Mouse (Mus musculus): Measurements from ENCODE around the gene Gmcl1. TPM values are rescaled to one million over a fixed set of nuclear protein-coding genes. Genes with fewer than 3 reads are reported as not detected.
A peak's percentile ranks its signal among the peaks of the same experiment; 100 is the strongest.

Gmcl1 gene
- polyA plus RNA-seq, 1 experiment from 2014 or later, result 16.7 TPM

DNA sequence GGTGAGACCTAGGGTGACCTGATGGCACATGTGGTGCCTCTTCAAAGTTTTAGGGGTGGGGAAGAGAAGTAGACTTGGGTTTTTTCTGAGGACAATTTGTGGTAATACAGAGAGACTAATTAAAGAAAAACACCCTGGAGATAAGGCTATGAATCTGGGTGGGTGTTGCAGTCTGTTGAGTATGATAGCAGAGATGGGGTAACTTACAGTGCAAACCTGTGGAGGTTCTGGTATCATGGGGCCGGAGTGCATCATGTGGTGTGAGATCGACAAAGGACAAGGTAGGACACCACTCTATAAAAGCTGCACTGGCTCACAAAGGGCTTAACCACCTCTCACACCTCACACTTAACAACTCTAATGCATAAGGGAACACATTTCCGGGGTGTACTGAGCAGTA is 43.5 kb downstream of the Gmcl1 start:
- TF ChIP-seq CTCF (IDR thresholded peaks at IDR 0.05; ENCODE audit: low read depth), result no peak
- H3K9ac ChIP-seq (ENCODE audit: low read depth, low read length), result no peak overlapping the region
- no peaks in the 10 kb centered on the region for H3K4me1 ChIP-seq (replicated peaks; ENCODE audit: control insufficient read depth, insufficient read depth, low read length)
- 90% methylated on average over 3 of the region's 3 CpGs for WGBS
- H3K27ac ChIP-seq (ENCODE audit: low read depth, low read length), result no peak overlapping the region
- H3K36me3 ChIP-seq (ENCODE audit: control insufficient read depth, insufficient read depth), result peaks cover 34% of the 10 kb centered on the region; the same call in 1 of the 2 replicates
- no peaks in the 10 kb centered on the region for H3K27me3 ChIP-seq (replicated peaks; ENCODE audit: control insufficient read depth, insufficient read depth, low read length)
- H3K4me2 ChIP-seq (replicated peaks; ENCODE audit: low read depth), result no peak overlapping the region
- no peak for ATAC-seq
- H3K9me3 ChIP-seq (ENCODE audit: control insufficient read depth), result no peaks in the 10 kb centered on the region
- no peak overlapping the region for H3K4me3 ChIP-seq (ENCODE audit: low read depth, low read length)

GRCm38 (mm10) chr6:86686971-86687370 is 46.2 kb downstream of the Gmcl1 start:
- Histone ChIP-seq H3K9ac (ENCODE audit: low read depth, low read length) (no peak overlapping the region), H3K27me3 (replicated peaks; ENCODE audit: control insufficient read depth, insufficient read depth, low read length) (no peaks in the 10 kb centered on the region), H3K4me1 (replicated peaks; ENCODE audit: control insufficient read depth, insufficient read depth, low read length) (no peaks in the 10 kb centered on the region), H3K4me3 (ENCODE audit: low read depth, low read length) (no peak overlapping the region), H3K9me3 (ENCODE audit: control insufficient read depth) (no peaks in the 10 kb centered on the region), H3K36me3 (ENCODE audit: control insufficient read depth, insufficient read depth) (peaks cover 30% of the 10 kb centered on the region), H3K27ac (ENCODE audit: low read depth, low read length) (no peak overlapping the region), H3K4me2 (replicated peaks; ENCODE audit: low read depth) (no peak overlapping the region)
- WGBS, result 65% methylated on average over 1 of the region's 1 CpGs
- ATAC-seq, result no peak
- no peak for TF ChIP-seq CTCF (IDR thresholded peaks at IDR 0.05; ENCODE audit: low read depth)

GRCm38 (mm10) chr6:86684655-86685011 is 48.5 kb downstream of the Gmcl1 start:
- no peak for TF ChIP-seq CTCF (IDR thresholded peaks at IDR 0.05; ENCODE audit: low read depth)
- Histone ChIP-seq H3K27ac (ENCODE audit: low read depth, low read length) (peak overlapping the region; percentile 83; the same call in 1 of the 2 replicates), H3K36me3 (ENCODE audit: control insufficient read depth, insufficient read depth) (peaks cover 29% of the 10 kb centered on the region), H3K4me3 (ENCODE audit: low read depth, low read length) (peak overlapping the region; percentile 76), H3K4me1 (replicated peaks; ENCODE audit: control insufficient read depth, insufficient read depth, low read length) (no peaks in the 10 kb centered on the region), H3K27me3 (replicated peaks; ENCODE audit: control insufficient read depth, insufficient read depth, low read length) (no peaks in the 10 kb centered on the region), H3K9ac (ENCODE audit: low read depth, low read length) (peak overlapping the region; percentile 82), H3K9me3 (ENCODE audit: control insufficient read depth) (no peaks in the 10 kb centered on the region), H3K4me2 (replicated peaks; ENCODE audit: low read depth) (peak overlapping the region; percentile 70)
- 32% methylated on average over 12 of the region's 12 CpGs for WGBS
- no peak for ATAC-seq

DNA sequence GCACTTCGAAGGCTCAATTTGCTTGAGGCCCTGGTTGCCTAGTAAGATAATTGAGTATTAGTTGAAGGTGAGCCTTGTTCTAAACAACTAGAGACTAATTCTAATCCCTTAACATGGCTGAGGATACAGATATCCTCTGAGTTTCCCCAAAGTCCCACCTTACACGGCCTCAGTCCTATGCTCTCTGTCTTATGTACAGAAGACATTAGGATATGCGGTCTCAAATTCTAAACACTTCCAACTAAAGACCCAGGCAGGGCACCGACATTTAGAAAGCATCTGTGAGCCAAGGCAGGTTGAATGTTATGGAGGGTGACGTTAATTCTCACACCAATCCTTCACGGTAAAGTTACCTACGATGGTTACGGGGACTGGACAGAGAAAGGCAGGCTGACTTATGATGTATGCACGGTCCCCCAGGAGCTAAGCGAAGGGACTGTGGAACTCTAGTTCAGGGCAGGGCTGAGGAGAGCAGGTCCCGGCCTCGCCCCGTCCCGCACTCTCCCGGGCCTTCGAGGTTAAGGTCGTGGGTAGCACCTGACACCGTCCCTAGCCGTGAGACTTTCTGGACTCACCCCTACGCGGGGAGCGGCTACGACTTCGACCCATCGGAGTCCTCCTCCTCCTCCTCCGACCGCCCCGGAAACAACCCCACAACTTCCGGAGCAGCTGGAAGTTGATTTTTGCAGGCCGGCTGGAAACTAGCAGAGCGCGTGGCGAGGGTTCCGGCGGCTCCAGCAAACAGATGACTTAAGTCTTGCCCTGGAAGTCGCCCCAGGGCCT is 49.1 kb downstream of the Gmcl1 start, which contains the start of gene Snrnp27:
Gene Snrnp27, minus strand, starts transcription at position 651 of the 783 bp plus-strand sequence.
- H3K4me2 ChIP-seq (replicated peaks; ENCODE audit: low read depth), result peak within 1 kb of the TSS; percentile 70
- H3K4me1 ChIP-seq (replicated peaks; ENCODE audit: control insufficient read depth, insufficient read depth, low read length), result no peaks in the 10 kb centered on the region
- no peaks in the 10 kb centered on the region for H3K9me3 ChIP-seq (ENCODE audit: control insufficient read depth)
- H3K27ac ChIP-seq (ENCODE audit: low read depth, low read length), result peak within 1 kb of the TSS; percentile 83
- TF ChIP-seq CTCF (IDR thresholded peaks at IDR 0.05; ENCODE audit: low read depth), result no peak
- peak within 1 kb of the TSS; percentile 82 for H3K9ac ChIP-seq (ENCODE audit: low read depth, low read length)
- H3K36me3 ChIP-seq (ENCODE audit: control insufficient read depth, insufficient read depth), result peaks cover 34% of the 10 kb centered on the region
- no peaks in the 10 kb centered on the region for H3K27me3 ChIP-seq (replicated peaks; ENCODE audit: control insufficient read depth, insufficient read depth, low read length)
- peak; percentile 97 for ATAC-seq
- 1% methylated on average over 36 of the region's 36 CpGs for WGBS
- peak within 1 kb of the TSS; percentile 76 for H3K4me3 ChIP-seq (ENCODE audit: low read depth, low read length)

GRCm38 (mm10) chr6:86681289-86681688 is 51.9 kb downstream of the Gmcl1 start:
- H3K4me3 ChIP-seq (ENCODE audit: low read depth, low read length), result no peak overlapping the region
- no peak for ATAC-seq
- H3K27me3 ChIP-seq (replicated peaks; ENCODE audit: control insufficient read depth, insufficient read depth, low read length), result no peaks in the 10 kb centered on the region
- no peaks in the 10 kb centered on the region for H3K9me3 ChIP-seq (ENCODE audit: control insufficient read depth)
- H3K4me1 ChIP-seq (replicated peaks; ENCODE audit: control insufficient read depth, insufficient read depth, low read length), result no peaks in the 10 kb centered on the region
- no peak overlapping the region for H3K9ac ChIP-seq (ENCODE audit: low read depth, low read length)
- H3K27ac ChIP-seq (ENCODE audit: low read depth, low read length), result no peak overlapping the region
- no peak overlapping the region for H3K4me2 ChIP-seq (replicated peaks; ENCODE audit: low read depth)
- no peak for TF ChIP-seq CTCF (IDR thresholded peaks at IDR 0.05; ENCODE audit: low read depth)
- peaks cover 51% of the 10 kb centered on the region for H3K36me3 ChIP-seq (ENCODE audit: control insufficient read depth, insufficient read depth)
- 90% methylated on average over 3 of the region's 3 CpGs for WGBS

- no peak overlapping the region for H3K4me2 ChIP-seq (replicated peaks; ENCODE audit: low read depth)
- no peak for TF ChIP-seq CTCF (IDR thresholded peaks at IDR 0.05; ENCODE audit: low read depth)
- WGBS, result 67% methylated on average over 6 of the region's 6 CpGs
- H3K27ac ChIP-seq (ENCODE audit: low read depth, low read length), result no peak overlapping the region
- H3K4me3 ChIP-seq (ENCODE audit: low read depth, low read length), result no peak overlapping the region
- ATAC-seq, result no peak
- no peaks in the 10 kb centered on the region for H3K4me1 ChIP-seq (replicated peaks; ENCODE audit: control insufficient read depth, insufficient read depth, low read length)
- no peaks in the 10 kb centered on the region for H3K9me3 ChIP-seq (ENCODE audit: control insufficient read depth)
- H3K27me3 ChIP-seq (replicated peaks; ENCODE audit: control insufficient read depth, insufficient read depth, low read length), result no peaks in the 10 kb centered on the region
- peaks cover 73% of the 10 kb centered on the region for H3K36me3 ChIP-seq (ENCODE audit: control insufficient read depth, insufficient read depth)
- no peak overlapping the region for H3K9ac ChIP-seq (ENCODE audit: low read depth, low read length)
Observed at GRCm38 (mm10) chr6:86678341-86678740, 54.8 kb downstream of the Gmcl1 start.
